Mouse (Mus musculus) midbrain, embryonic 14.5 days (tissue): ENCODE measurements around the gene Arhgef3. TPM values are rescaled to one million over a fixed set of nuclear protein-coding genes. Genes with fewer than 3 reads are reported as not detected.
A peak's percentile ranks its signal among the peaks of the same experiment; 100 is the strongest.

Experiments used
- ATAC-seq: fragments of 200-750 bp; cut with Nextera tagmentation; 2 replicates; pipeline ENCODE4 v1.8.0; 2017; ENCODE audit warnings: moderate number of reproducible peaks, moderate library complexity; ENCODE audit not compliant: low FRiP score, low TSS enrichment
- DNase-seq: peaks from one replicate; pipeline ENCODE4 v3.0.0-alpha.2; 2015
- H3K27ac ChIP-seq: fragments of 300-500 bp; sonication (generic); replicated peaks from 2 replicates; pipeline ENCODE4 v1.5.1; 2014; ENCODE audit warnings: mild to moderate bottlenecking, low read depth, low read length, moderate library complexity
- H3K27me3 ChIP-seq: fragments of 300-500 bp; sonication (generic); 2 replicates; pipeline ENCODE4 v1.6.1; 2014; ENCODE audit warnings: low read length, control low read depth, mixed read lengths; ENCODE audit not compliant: control insufficient read depth, insufficient read depth
- H3K36me3 ChIP-seq: fragments of 300-500 bp; sonication (generic); 2 replicates; pipeline ENCODE4 v1.6.1; 2014; ENCODE audit warnings: low read length, control low read depth; ENCODE audit not compliant: control insufficient read depth, insufficient read depth
- H3K4me1 ChIP-seq: fragments of 300-500 bp; sonication (generic); 2 replicates; pipeline ENCODE4 v1.6.1; 2014; ENCODE audit warnings: mild to moderate bottlenecking, antibody characterized with exemption, low read length, control low read depth; ENCODE audit not compliant: control insufficient read depth, insufficient read depth
- H3K4me2 ChIP-seq: fragments of 300-500 bp; sonication (generic); 2 replicates; pipeline ENCODE4 v1.6.1; 2014; ENCODE audit warnings: mild to moderate bottlenecking, low read length, moderate library complexity
- H3K4me3 ChIP-seq: fragments of 300-500 bp; sonication (generic); replicated peaks from 2 replicates; pipeline ENCODE4 v1.5.1; 2014; ENCODE audit warnings: low read depth, low read length
- H3K9ac ChIP-seq: fragments of 300-500 bp; sonication (generic); replicated peaks from 2 replicates; pipeline ENCODE4 v1.6.1; 2014; ENCODE audit warnings: mild to moderate bottlenecking, low read length, moderate library complexity
- H3K9me3 ChIP-seq: fragments of 300-500 bp; sonication (generic); 2 replicates; pipeline ENCODE4 v1.6.1; 2016; ENCODE audit warnings: low read length, control low read depth, mixed read lengths; ENCODE audit not compliant: control insufficient read depth
- WGBS: fragments of 180-500 bp; shearing (Covaris S2); extraction: QIAGEN DNeasy Blood & Tissue Kit; methylation state at CpG from one replicate; pipeline ENCODE4 v1.1.7; 2014; 5-methylcytosine and 5-hydroxymethylcytosine counted together
- polyA plus RNA-seq: library from polyadenylated mRNA; unstranded; fragments of >200 nt; fragmentation: Nextera tagmentation; extraction: Ambion mirVana; gene quantifications from 2 replicates; pipeline ENCODE4 v1.2.1, GENCODE M21; 2014

Arhgef3 gene
- 5.3 and 5.5 TPM in 2 replicates for polyA plus RNA-seq

- Histone ChIP-seq H3K4me2 (peak within 1 kb of the TSS; percentile 99), H3K36me3 (no peaks in the 10 kb centered on the region), H3K4me3 (peak within 1 kb of the TSS; percentile 45), H3K4me1 (peaks cover 4% of the 10 kb centered on the region), H3K27me3 (peaks cover 21% of the 10 kb centered on the region), H3K9ac (peak within 1 kb of the TSS; percentile 42), H3K27ac (no peak within 1 kb of the TSS), H3K9me3 (no peaks in the 10 kb centered on the region)
- ATAC-seq (peak; percentile 60; the same call in 1 of the 2 replicates), DNase-seq (peak; percentile 51)
- WGBS, result 1% methylated on average over 58 of the region's 58 CpGs
Observed at GRCm38 (mm10) chr14:27114362-27115274, at the start of gene Arhgef3. Arhgef3 (plus strand) TSS chr14:27114899.

DNA sequence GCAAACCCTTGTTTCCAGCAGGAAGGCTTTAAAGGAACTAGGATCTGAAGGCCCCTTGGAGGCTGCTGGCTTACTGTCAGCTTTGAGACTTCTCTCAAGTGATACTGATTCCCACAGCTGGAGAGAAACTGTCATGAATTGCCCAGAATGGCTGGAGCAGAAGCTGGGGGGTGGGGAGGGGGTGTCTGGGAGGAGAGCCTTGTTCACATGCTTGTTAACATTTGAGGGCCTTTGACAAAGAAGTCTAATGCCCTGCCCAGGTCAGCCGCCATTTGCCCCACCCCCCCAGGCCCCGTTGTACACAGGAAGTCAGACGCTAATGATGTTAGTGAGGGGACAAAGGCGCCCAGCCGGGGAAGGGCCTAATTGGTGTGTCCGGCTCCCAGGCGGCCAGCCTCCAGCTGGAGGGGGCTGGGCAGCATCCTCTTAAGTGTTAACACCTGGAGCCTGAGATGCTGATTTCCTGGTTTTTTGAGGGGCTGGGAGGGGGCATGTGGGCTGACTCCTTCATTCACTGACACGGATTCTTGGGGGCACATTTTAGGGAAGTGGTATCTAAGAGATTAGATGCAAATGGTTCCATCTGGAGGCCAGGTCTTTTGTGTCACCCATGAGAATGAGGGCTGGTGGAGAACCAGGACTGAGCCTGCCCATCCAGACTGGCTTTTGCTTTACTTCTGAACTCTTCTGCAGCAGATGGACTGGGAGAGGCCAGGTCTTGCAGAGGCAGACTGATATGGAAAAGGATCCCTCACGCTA lies 48.3 kb upstream of the Arhgef3 start:
- ATAC-seq (peak; percentile 64; the same call in 1 of the 2 replicates), DNase-seq (peak; percentile 63)
- H3K4me2 ChIP-seq, result peak overlapping the region; percentile 19; the same call in 1 of the 2 replicates
- H3K27me3 ChIP-seq, result no peaks in the 10 kb centered on the region
- no peaks in the 10 kb centered on the region for H3K9me3 ChIP-seq
- 9% methylated on average over 9 of the region's 9 CpGs for WGBS
- no peak overlapping the region for H3K4me3 ChIP-seq
- no peak overlapping the region for H3K9ac ChIP-seq
- no peaks in the 10 kb centered on the region for H3K36me3 ChIP-seq
- H3K27ac ChIP-seq, result peak overlapping the region; percentile 46
- H3K4me1 ChIP-seq, result peaks cover 38% of the 10 kb centered on the region

- H3K36me3 ChIP-seq, result no peaks in the 10 kb centered on the region
- WGBS, result 14% methylated on average over 6 of the region's 6 CpGs
- no peaks in the 10 kb centered on the region for H3K27me3 ChIP-seq
- peaks cover 42% of the 10 kb centered on the region for H3K4me1 ChIP-seq
- H3K9me3 ChIP-seq, result no peaks in the 10 kb centered on the region
- ATAC-seq, result no peak
- H3K4me2 ChIP-seq, result peak overlapping the region; percentile 14; the same call in 1 of the 2 replicates
- H3K27ac ChIP-seq, result peak overlapping the region; percentile 67
- H3K4me3 ChIP-seq, result no peak overlapping the region
- H3K9ac ChIP-seq, result 0 out of 2 replicates have a peak overlapping the region, but pooled peaks have one; percentile 17
- peak; percentile 81 for DNase-seq
Observed at GRCm38 (mm10) chr14:27067866-27068271, 46.8 kb upstream of the Arhgef3 start.

DNA sequence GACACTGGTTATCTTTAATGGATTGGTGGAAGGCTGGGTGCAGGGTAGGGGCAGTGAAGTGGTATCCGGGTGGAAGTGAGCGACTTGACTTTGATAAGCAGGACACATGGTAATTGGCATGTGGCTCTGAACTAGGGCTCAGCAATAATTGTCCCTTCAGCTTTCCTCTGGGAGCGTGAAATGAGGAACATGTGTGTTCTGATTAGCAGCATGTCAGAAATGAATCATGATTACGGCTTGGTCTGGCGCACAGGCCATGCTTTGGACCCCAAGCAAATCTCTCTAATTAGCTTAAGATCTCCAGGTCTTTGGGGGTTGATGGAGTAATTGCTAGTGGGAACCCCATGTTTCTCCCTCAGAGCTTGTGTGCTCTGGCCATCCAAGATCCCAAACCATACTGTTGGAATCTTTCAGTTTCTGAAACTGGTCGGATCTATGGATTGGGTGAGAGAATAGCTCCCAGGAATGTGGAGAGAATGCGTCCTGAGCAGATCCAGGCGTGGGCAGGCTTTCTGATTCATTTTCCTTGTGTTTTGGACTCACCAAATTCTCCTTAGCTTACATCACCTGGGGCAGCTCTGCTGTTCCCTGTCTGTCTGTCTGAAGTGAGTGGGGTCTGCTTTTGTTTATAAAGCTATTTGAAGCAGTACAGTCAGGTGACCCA lies 45.1 kb upstream of the Arhgef3 start:
- no peak overlapping the region for H3K9ac ChIP-seq
- peaks cover 42% of the 10 kb centered on the region for H3K4me1 ChIP-seq
- no peak overlapping the region for H3K4me3 ChIP-seq
- WGBS, result 29% methylated on average over 8 of the region's 8 CpGs
- no peaks in the 10 kb centered on the region for H3K9me3 ChIP-seq
- ATAC-seq (no peak), DNase-seq (no peak)
- no peak overlapping the region for H3K4me2 ChIP-seq
- peak overlapping the region; percentile 26; the same call in 1 of the 2 replicates for H3K27ac ChIP-seq
- H3K36me3 ChIP-seq, result no peaks in the 10 kb centered on the region
- H3K27me3 ChIP-seq, result no peaks in the 10 kb centered on the region

- Histone ChIP-seq H3K9ac (no peak overlapping the region), H3K36me3 (no peaks in the 10 kb centered on the region), H3K9me3 (no peaks in the 10 kb centered on the region), H3K4me2 (no peak overlapping the region), H3K4me3 (no peak overlapping the region), H3K27me3 (no peaks in the 10 kb centered on the region), H3K4me1 (peaks cover 42% of the 10 kb centered on the region), H3K27ac (no peak overlapping the region)
- no peak for ATAC-seq
- WGBS, result 58% methylated on average over 3 of the region's 3 CpGs
- DNase-seq, result no peak
Observed at GRCm38 (mm10) chr14:27070128-27070527, 44.6 kb upstream of the Arhgef3 start.

DNA sequence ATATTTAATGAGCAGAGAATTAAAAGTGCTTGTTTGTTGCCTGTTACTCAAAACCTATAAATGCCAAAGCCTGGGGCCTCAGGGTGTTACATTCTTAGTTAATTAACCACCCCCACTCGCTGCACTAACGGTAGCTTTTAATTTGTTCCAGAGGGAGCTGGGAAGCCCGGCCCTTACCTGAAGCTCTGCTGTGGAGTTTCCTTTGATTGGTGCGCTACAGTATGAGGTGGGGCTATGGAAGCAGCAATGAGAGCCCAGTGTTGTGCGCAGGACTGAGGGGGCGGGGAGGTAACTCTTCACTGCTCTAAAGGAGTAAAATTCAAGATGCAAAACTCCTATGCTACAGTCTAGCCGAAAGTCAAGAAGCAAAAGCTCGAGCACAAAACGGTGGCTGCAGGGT lies 43.9 kb upstream of the Arhgef3 start:
- ATAC-seq (no peak), DNase-seq (peak; percentile 45)
- Histone ChIP-seq H3K4me1 (peaks cover 41% of the 10 kb centered on the region), H3K9ac (no peak overlapping the region), H3K4me2 (no peak overlapping the region), H3K27me3 (no peaks in the 10 kb centered on the region), H3K4me3 (no peak overlapping the region), H3K36me3 (no peaks in the 10 kb centered on the region), H3K27ac (no peak overlapping the region), H3K9me3 (no peaks in the 10 kb centered on the region)
- WGBS, result 33% methylated on average over 9 of the region's 9 CpGs

DNA sequence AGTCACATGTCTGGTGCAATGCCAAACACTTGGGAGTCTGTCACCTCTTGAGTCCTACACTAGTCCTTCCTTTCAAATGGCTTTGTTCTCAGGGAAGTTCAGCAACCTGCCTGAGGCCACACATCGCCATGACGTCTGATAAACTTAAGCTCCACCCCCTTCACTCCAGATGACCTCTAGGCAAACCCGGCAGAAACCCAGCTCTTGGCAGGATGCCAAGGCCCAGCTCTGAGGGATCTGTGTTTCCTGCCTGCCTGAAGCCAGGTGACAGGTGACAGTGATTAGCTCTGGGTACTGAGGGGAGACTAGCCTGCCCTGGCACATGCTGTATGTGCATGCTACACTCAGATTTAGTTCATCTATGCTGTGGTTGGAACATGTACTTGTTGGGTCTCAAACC lies 42.7 kb upstream of the Arhgef3 start:
- no peak for ATAC-seq
- no peak overlapping the region for H3K9ac ChIP-seq
- H3K9me3 ChIP-seq, result no peaks in the 10 kb centered on the region
- no peak overlapping the region for H3K4me3 ChIP-seq
- H3K27me3 ChIP-seq, result no peaks in the 10 kb centered on the region
- peaks cover 34% of the 10 kb centered on the region for H3K4me1 ChIP-seq
- WGBS, result 35% methylated on average over 3 of the region's 3 CpGs
- H3K27ac ChIP-seq, result no peak overlapping the region
- DNase-seq, result no peak
- H3K36me3 ChIP-seq, result no peaks in the 10 kb centered on the region
- H3K4me2 ChIP-seq, result no peak overlapping the region

- Histone ChIP-seq H3K9ac (no peak overlapping the region), H3K4me2 (no peak overlapping the region), H3K27ac (no peak overlapping the region), H3K4me3 (no peak overlapping the region), H3K27me3 (no peaks in the 10 kb centered on the region), H3K4me1 (peaks cover 12% of the 10 kb centered on the region), H3K36me3 (no peaks in the 10 kb centered on the region), H3K9me3 (no peaks in the 10 kb centered on the region)
- no peak for DNase-seq
- no peak for ATAC-seq
- 77% methylated on average over 6 of the region's 6 CpGs for WGBS
Observed at GRCm38 (mm10) chr14:27075084-27075483, 39.6 kb upstream of the Arhgef3 start.
